Mouse (Mus musculus) layer of hippocampus, adult 18-20 months (tissue): ENCODE results near the gene Trak1. TPM values are rescaled to one million over a fixed set of nuclear protein-coding genes. Genes with fewer than 3 reads are reported as not detected.
A peak's percentile ranks its signal among the peaks of the same experiment; 100 is the strongest.

Experiments
- DNase-seq, 2 experiments: peaks; one replicate each; pipeline ENCODE4 v3.0.0; 2022; ENCODE audit warnings: low spot score in 2 of 2
- total RNA-seq, 2 experiments: library from RNA; stranded (reverse); gene quantifications; 2 replicates each; pipeline ENCODE4 v1.2.3; 2021

Gene Trak1
- total RNA-seq, 2 experiments from 2014 or later: 228 to 237 TPM

GRCm38 (mm10) chr9:121366864-121367245, 69.6 kb downstream of the Trak1 start:
- no peak for DNase-seq

DNA sequence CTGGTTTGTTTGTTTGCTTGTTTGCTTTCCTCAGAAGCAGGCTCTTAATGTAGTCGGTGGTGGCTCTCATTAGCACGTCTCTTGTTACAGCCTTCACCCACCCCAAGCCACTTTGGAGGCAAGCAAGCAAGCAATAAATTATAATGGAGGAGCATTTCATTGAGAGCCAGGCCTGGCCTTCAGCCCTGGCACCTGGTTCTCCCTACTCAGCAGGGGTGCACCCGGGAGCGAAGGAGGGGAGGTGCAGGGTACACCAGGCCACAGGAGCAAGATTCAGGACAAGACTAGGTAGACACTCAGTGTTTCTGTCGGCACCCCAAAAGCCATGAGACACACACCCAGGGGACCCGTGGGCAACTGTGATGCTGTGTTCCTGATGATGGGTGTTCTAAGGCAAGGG, 72.3 kb downstream of the Trak1 start:
- no peak for DNase-seq

DNA sequence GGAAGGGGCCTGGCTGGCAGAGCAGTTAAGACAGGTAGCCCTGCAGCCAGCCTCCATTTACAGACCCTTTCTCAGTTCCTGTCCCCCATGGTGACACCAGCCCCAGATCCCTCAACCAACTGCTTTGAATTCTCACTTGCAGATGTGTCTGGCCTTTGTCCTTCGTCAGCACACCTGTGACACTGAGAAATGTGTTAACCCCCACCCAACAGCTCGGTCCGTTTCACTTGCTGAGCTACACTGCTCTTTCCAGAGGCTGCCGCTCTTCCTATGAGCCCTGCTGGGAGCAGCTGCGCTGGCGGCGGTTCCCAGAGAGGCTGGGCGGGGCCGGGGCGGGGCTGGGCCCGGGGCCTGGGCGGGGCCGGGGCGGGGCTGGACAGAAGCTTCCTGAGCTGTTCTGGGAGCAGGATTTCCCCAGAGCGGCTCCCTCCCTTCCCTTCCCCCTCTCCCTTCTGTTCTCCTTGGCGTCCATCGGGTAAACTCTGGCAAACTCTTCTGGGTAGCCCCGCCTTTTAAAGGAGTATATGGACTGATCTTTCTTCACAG, 74.1 kb downstream of the Trak1 start:
- peak in 1 of 2 experiments; percentile 77 for DNase-seq

GRCm38 (mm10) chr9:121371946-121372646, 74.8 kb downstream of the Trak1 start:
- no peak for DNase-seq

GRCm38 (mm10) chr9:121373107-121373506, 75.8 kb downstream of the Trak1 start:
- DNase-seq: no peak

GRCm38 (mm10) chr9:121373512-121373911, 76.2 kb downstream of the Trak1 start:
- no peak for DNase-seq

- peak in 1 of 2 experiments; percentile 62 for DNase-seq
Measured at GRCm38 (mm10) chr9:121374076-121374863, 77.0 kb downstream of the Trak1 start.

GRCm38 (mm10) chr9:121374864-121375255, 77.6 kb downstream of the Trak1 start:
- DNase-seq: no peak

- DNase-seq: no peak
Measured at GRCm38 (mm10) chr9:121376094-121376493, 78.8 kb downstream of the Trak1 start.

DNA sequence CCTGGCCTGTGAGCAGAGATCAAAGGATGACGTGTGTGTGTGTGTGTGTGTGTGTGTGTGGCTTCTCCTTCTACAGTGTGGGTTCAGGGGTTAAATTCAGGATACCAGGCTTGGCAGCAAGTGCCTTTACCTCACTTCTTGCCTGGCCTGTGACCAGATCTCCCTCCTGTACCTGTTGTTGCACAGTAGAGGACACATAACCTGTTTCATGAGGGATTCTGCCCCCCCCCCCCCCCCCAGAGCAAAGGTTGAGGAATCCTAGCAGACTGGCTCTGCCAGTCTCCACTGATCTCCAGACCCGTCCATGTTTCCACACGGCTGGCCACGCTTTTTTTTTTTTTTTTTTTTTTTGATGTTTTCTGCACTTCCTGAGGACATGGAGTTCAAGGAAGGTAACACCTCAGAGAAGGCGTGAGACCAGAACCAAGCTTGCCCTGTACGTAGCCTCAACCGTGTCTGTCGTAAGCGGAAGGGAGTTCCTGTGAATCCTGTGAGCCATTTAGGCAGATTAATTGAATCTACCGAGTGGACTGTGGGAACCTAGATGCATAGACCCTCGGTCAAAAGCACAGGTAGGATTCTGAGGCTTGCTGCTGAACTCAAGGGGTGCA, 83.1 kb downstream of the Trak1 start:
- DNase-seq: no peak

DNA sequence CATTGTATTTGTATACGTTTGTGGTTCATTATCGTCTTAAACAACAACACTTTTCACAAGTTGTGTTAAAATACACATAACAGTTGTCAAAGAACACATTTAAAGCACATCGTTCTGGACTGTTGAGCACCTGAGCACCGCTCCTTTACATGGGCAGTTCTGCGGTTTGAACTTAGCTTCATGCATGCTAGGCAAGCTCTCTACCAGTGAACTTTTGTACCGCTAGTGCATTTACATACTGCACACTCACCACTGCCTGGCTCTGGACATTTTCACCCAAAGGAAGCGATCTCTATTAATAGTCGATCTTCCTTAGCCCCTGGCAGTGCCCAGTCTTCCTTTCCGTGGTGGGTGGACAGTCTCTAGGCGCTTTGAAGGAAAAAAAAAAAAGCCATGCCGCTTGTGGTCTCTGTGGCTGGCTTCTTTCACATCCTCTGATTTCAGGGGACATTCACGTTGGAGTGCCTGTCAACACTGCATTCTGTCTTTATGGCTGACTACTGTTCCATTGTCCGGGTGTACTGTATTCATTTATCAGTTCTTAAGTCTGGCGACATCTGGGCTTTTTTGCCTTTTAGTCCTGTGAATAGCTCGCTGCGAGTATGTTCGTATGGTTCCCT, 84.5 kb downstream of the Trak1 start:
- no peak for DNase-seq

GRCm38 (mm10) chr9:121382568-121382967, 85.3 kb downstream of the Trak1 start:
- peak in 1 of 2 experiments; percentile 76 for DNase-seq

DNA sequence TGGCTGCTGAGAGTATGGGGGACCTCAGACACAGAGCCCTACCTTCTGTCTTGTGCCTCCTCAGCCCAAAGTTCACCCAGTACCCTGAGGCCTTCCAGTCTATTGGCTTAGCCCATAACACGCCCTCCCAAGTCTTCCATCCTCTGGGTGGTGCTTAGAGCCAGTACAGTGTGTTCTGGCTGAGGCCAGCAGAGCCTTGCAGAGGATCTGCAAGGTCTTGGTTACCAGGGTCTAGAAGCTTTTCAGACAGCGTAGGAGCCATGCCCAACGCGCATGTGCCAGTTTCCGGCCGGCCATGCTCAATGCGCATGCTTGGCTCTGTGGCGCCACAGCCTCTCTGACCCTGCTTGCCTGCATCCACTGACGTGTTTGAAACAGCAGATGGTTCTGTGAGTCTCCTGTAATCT, 85.9 kb downstream of the Trak1 start:
- peak; percentile 83 to 90 for DNase-seq

GRCm38 (mm10) chr9:121384620-121385019, 87.3 kb downstream of the Trak1 start:
- DNase-seq: peak in 1 of 2 experiments; percentile 73

- peak; percentile 89 to 96 for DNase-seq
Measured at GRCm38 (mm10) chr9:121385091-121385748, 87.9 kb downstream of the Trak1 start.

GRCm38 (mm10) chr9:121385749-121386350, 88.5 kb downstream of the Trak1 start:
- no peak for DNase-seq

DNA sequence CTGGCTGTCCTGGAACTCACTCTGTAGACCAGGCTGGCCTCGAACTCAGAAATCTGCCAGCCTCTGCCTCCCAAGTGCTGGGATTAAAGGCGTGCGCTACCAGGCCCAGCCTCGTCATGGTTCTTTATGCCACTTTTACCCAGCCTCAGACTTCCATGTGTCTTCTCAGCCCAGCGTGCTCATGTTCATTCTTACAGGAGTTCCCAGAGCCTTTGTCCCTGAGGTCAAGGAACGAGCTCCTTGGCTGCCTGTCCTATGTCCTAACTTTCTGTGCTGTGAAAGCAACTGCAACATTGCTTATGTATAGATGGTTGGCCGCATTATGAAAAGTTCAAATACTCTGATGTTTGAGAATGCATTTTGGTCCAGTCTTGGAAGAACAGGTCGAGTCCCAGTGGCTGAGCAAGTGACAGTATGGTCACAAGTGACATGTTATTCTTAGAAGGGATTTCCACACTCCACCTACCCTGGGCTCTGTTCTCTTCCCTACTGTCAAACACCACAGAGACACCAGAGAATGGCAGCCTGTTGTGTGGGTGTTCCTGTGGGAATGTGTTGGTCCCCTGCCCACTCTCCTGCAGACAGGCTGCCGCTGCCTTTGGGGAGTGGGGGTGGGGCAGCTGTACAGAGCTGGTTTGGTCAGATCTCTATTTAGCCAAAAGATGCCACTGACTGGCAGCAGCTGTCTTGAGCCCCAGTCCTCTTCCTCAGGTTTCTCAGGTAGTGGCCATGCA, 90.4 kb downstream of the Trak1 start:
- DNase-seq: peak; percentile 83 to 93

- DNase-seq: no peak
Measured at GRCm38 (mm10) chr9:121388273-121388931, 91.1 kb downstream of the Trak1 start.

GRCm38 (mm10) chr9:121389258-121389657, 92.0 kb downstream of the Trak1 start:
- DNase-seq: no peak
